ENCODE assay signal across 8 mouse cellular contexts in the genomic region with DNA sequence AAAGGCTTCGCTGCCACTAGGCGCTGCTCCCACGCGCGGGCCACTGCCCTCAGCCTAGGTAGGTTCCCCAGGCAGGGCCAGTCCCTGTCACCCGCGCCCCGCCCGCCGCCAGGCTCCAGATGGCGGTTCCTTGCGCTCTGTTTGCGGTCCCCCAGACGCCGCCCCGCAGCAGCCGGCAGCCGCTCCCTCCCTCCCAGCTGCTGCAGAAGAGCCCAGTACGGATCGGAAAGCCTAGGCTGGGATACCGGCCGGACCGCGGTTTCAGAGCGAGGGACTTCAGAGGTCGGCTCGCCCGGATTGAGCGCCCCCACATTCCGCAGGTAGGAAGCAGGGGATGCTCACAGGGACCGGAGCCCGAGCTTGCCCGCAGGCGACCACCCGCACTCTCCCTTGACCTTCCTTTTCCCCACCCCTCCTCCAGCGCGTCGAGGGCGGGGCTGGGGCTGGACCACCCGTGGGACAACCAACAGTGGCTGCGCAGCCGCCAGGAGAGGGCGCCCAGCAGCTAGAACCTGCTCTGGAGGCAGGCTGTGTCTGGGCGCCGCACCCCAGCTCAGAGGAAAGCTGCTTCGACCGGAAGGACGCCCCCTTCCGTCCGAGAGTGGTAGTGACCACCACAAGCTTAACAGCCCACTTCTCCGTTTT. TPM values are rescaled to one million over a fixed set of nuclear protein-coding genes. Genes with fewer than 3 reads are reported as not detected.
DNase-seq lines count a peak whose midpoint lies in the region; ATAC-seq and TF ChIP-seq lines count a peak whose summit lies in the region.

TSS of gene Prdm8 (plus strand) at position 19 of the 645 bp plus-strand sequence.

- peak within 1 kb of the TSS; percentile 10 for H3K27ac ChIP-seq in forebrain, embryonic 12.5 days
- H3K27ac ChIP-seq in heart, embryonic 16.5 days (ENCODE audit: low read length): no peak within 1 kb of the TSS
- no peak within 1 kb of the TSS for H3K27ac ChIP-seq in liver, postnatal 0 days (ENCODE audit: low read depth)
- peak within 1 kb of the TSS; percentile 70 for H3K27ac ChIP-seq in neural tube, embryonic 13.5 days (replicated peaks)

- H3K4me2 ChIP-seq in forebrain, embryonic 12.5 days: peak within 1 kb of the TSS; percentile 72
- peak within 1 kb of the TSS; percentile 84 for H3K4me2 ChIP-seq in heart, embryonic 16.5 days (ENCODE audit: low read depth, low read length)
- peak within 1 kb of the TSS; percentile 65 for H3K4me2 ChIP-seq in liver, postnatal 0 days (ENCODE audit: low read depth, low read length)
- H3K4me2 ChIP-seq in neural tube, embryonic 13.5 days: peak within 1 kb of the TSS; percentile 72

- peaks cover 46% of the 10 kb centered on the region for H3K4me1 ChIP-seq in E14TG2a.4 (replicated peaks; ENCODE audit: low read depth, low read length)
- H3K4me1 ChIP-seq in forebrain, embryonic 12.5 days: peaks cover 51% of the 10 kb centered on the region
- peaks cover 18% of the 10 kb centered on the region for H3K4me1 ChIP-seq in heart, embryonic 16.5 days (ENCODE audit: control insufficient read depth, insufficient read depth, low read length)
- H3K4me1 ChIP-seq in liver, postnatal 0 days (ENCODE audit: insufficient read depth): peaks cover 6% of the 10 kb centered on the region
- peaks cover 62% of the 10 kb centered on the region for H3K4me1 ChIP-seq in neural tube, embryonic 13.5 days (replicated peaks)

- no peaks in the 10 kb centered on the region for H3K9me3 ChIP-seq in E14TG2a.4 (ENCODE audit: low read length)
- H3K9me3 ChIP-seq in forebrain, embryonic 12.5 days: no peaks in the 10 kb centered on the region
- H3K9me3 ChIP-seq in heart, embryonic 16.5 days (replicated peaks; ENCODE audit: control insufficient read depth, low read length): no peaks in the 10 kb centered on the region
- H3K9me3 ChIP-seq in liver, postnatal 0 days (ENCODE audit: low read length): no peaks in the 10 kb centered on the region
- no peaks in the 10 kb centered on the region for H3K9me3 ChIP-seq in neural tube, embryonic 13.5 days

- ATAC-seq in forebrain, embryonic 12.5 days (ENCODE audit: low FRiP score): peak; percentile 93
- ATAC-seq in heart, embryonic 16.5 days (replicated peaks; ENCODE audit: extremely low read depth, insufficient read depth, low FRiP score): peak; percentile 95
- peak; percentile 88 for ATAC-seq in liver, postnatal 0 days
- peak; percentile 91 for ATAC-seq in neural tube, embryonic 13.5 days (ENCODE audit: low read depth)

- peak within 1 kb of the TSS; percentile 46 for H3K9ac ChIP-seq in forebrain, embryonic 12.5 days
- H3K9ac ChIP-seq in heart, embryonic 16.5 days (ENCODE audit: low read length): peak within 1 kb of the TSS; percentile 74
- no peak within 1 kb of the TSS for H3K9ac ChIP-seq in liver, postnatal 0 days (replicated peaks)
- H3K9ac ChIP-seq in neural tube, embryonic 13.5 days: peak within 1 kb of the TSS; percentile 59

- peaks cover 69% of the 10 kb centered on the region for H3K27me3 ChIP-seq in E14TG2a.4 (ENCODE audit: insufficient read depth, low read length)
- peaks cover 70% of the 10 kb centered on the region for H3K27me3 ChIP-seq in forebrain, embryonic 12.5 days
- peaks cover 56% of the 10 kb centered on the region for H3K27me3 ChIP-seq in heart, embryonic 16.5 days (ENCODE audit: control insufficient read depth, insufficient read depth, low read length)
- H3K27me3 ChIP-seq in liver, postnatal 0 days (ENCODE audit: insufficient read depth, low read length): peaks cover 68% of the 10 kb centered on the region
- peaks cover 70% of the 10 kb centered on the region for H3K27me3 ChIP-seq in neural tube, embryonic 13.5 days

- TF ChIP-seq EP300 in liver, postnatal 0 days (IDR thresholded peaks at IDR 0.05; ENCODE audit: low read depth): no peak

- DNase-seq in c-Kit-positive CD71-positive TER-119-negative erythroid progenitor cells, embryonic 14.5 days (ENCODE audit: low read depth): peak; percentile 6
- DNase-seq in kidney, postnatal 4 days: peak; percentile 90 to 93
- DNase-seq in liver, postnatal 0 days: peak; percentile 81
- peak; percentile 47 for DNase-seq in thymus, adult 18-20 months

- no peaks in the 10 kb centered on the region for H3K36me3 ChIP-seq in E14TG2a.4 (ENCODE audit: insufficient read depth, low read length)
- no peaks in the 10 kb centered on the region for H3K36me3 ChIP-seq in forebrain, embryonic 12.5 days (replicated peaks)
- no peaks in the 10 kb centered on the region for H3K36me3 ChIP-seq in heart, embryonic 16.5 days (ENCODE audit: control insufficient read depth, insufficient read depth)
- no peaks in the 10 kb centered on the region for H3K36me3 ChIP-seq in liver, postnatal 0 days (replicated peaks; ENCODE audit: insufficient read depth, low read length)
- H3K36me3 ChIP-seq in neural tube, embryonic 13.5 days: no peaks in the 10 kb centered on the region

- TF ChIP-seq CTCF in E14TG2a.4 (conservative IDR thresholded peaks at IDR 0.05; ENCODE audit: low read length): peak; percentile 72
- TF ChIP-seq CTCF in liver, postnatal 0 days (IDR thresholded peaks at IDR 0.05; ENCODE audit: low read depth): peak; percentile 76

- peak within 1 kb of the TSS; percentile 83 for H3K4me3 ChIP-seq in E14TG2a.4 (replicated peaks; ENCODE audit: low read length)
- H3K4me3 ChIP-seq in forebrain, embryonic 12.5 days (replicated peaks): peak within 1 kb of the TSS; percentile 48
- peak within 1 kb of the TSS; percentile 69 for H3K4me3 ChIP-seq in heart, embryonic 16.5 days (ENCODE audit: low read length)
- peak within 1 kb of the TSS; percentile 45 for H3K4me3 ChIP-seq in liver, postnatal 0 days (ENCODE audit: low read depth, low read length)
- H3K4me3 ChIP-seq in neural tube, embryonic 13.5 days: peak within 1 kb of the TSS; percentile 45

- under 1% methylated on average over 48 of the region's 51 CpGs for whole genome bisulfite sequencing in forebrain, embryonic 12.5 days
- 1% methylated on average over 47 of the region's 51 CpGs for WGBS in heart, embryonic 16.5 days
- WGBS in liver, postnatal 0 days (ENCODE audit: insufficient replicate concordance): 1% methylated on average over 37 of the region's 51 CpGs
- WGBS in neural tube, embryonic 13.5 days: under 1% methylated on average over 51 of the region's 51 CpGs

RNA-seq across cellular contexts. Expression of gene Prdm8, which starts in this region (rescaled TPM):
- 3.0 and 3.2 TPM in 2 replicates for polyA plus RNA-seq in forebrain, embryonic 12.5 days (2016; fragmentation: Nextera tagmentation; extraction: Ambion mirVana)
- polyA plus RNA-seq in heart, embryonic 16.5 days (2015; fragmentation: Nextera tagmentation; extraction: Ambion mirVana): 0.11 TPM in 1 of 2 replicates, not detected in the other
- polyA plus RNA-seq in liver, postnatal 0 days (2015; fragmentation: Nextera tagmentation; extraction: Ambion mirVana): not detected in 2 replicates
- polyA plus RNA-seq in neural tube, embryonic 13.5 days (2015; fragmentation: Nextera tagmentation; extraction: Ambion mirVana): 3.5 and 3.8 TPM in 2 replicates

Comparison
In these comparisons a context has a peak if more than half of its experiments do, and no peak if none do; other contexts are left out.
1. Peak in ATAC-seq, H3K4me3 ChIP-seq, H3K9ac ChIP-seq and H3K4me2 ChIP-seq in heart, embryonic 16.5 days; RNA of the gene not detected or under 1 TPM.
2. Peak in DNase-seq, ATAC-seq, H3K4me3 ChIP-seq and H3K4me2 ChIP-seq in liver, postnatal 0 days; RNA of the gene not detected or under 1 TPM.
3. DNase-seq: peak in every context shown above with its lines; median percentile 92 in kidney, postnatal 4 days; 81 in liver, postnatal 0 days; 47 in thymus, adult 18-20 months; 6 in c-Kit-positive CD71-positive TER-119-negative erythroid progenitor cells, embryonic 14.5 days.
4. H3K27ac ChIP-seq: peak in forebrain, embryonic 12.5 days (single experiment) and neural tube, embryonic 13.5 days (single experiment); none in heart, embryonic 16.5 days (single experiment) and liver, postnatal 0 days (single experiment).
5. Peak in every context shown above with its lines, with median percentiles within 50 percentile points of each other: H3K4me3 ChIP-seq, ATAC-seq and H3K4me2 ChIP-seq.